Mouse (Mus musculus): Measurements from ENCODE around the gene Ncl.

- no peak for TF ChIP-seq ELF1 (IDR thresholded peaks at IDR 0.05; ENCODE audit: low read depth, low read length)
- TF ChIP-seq CTCF (IDR thresholded peaks at IDR 0.05 in 2 of 3, conservative IDR thresholded peaks at IDR 0.05 in 1 of 3; ENCODE audit: control insufficient read depth in 1 of 3, insufficient read depth in 1 of 3, low read depth in 2 of 3, low read length in 3 of 3, poor library complexity in 1 of 3, severe bottlenecking in 1 of 3) = no peak
These were observed 47.1 kb upstream of the Ncl start for GRCm38 (mm10) chr1:86406313-86406712.
